Mouse (Mus musculus) urinary bladder, adult 18-20 months (tissue): ENCODE results near the gene Hoxa6.

Experiments used
- DNase-seq, 2 experiments: peaks; one replicate each; pipeline ENCODE4 v3.0.0; 2022; ENCODE audit warnings: low spot score in 2 of 2, mixed read lengths in 2 of 2

Hoxa6 gene

GRCm38 (mm10) chr6:52241001-52241621 is 32.6 kb upstream of the Hoxa6 start:
- DNase-seq = peak in 1 of 2 experiments; percentile 30

GRCm38 (mm10) chr6:52240389-52241000 is 32.0 kb upstream of the Hoxa6 start, which contains the start of gene Hoxa10:
TSS of gene Hoxa10 (minus strand) at chr6:52240854.
- DNase-seq = peak; percentile 77 to 91

GRCm38 (mm10) chr6:52239625-52240388 is 31.3 kb upstream of the Hoxa6 start:
- peak in 1 of 2 experiments; percentile 37 for DNase-seq

GRCm38 (mm10) chr6:52238976-52239375 is 30.5 kb upstream of the Hoxa6 start:
- peak in 1 of 2 experiments; percentile 18 for DNase-seq

GRCm38 (mm10) chr6:52238155-52238545 is 29.6 kb upstream of the Hoxa6 start:
- DNase-seq = peak in 1 of 2 experiments; percentile 39

- DNase-seq = peak in 1 of 2 experiments; percentile 35
Measured at GRCm38 (mm10) chr6:52237346-52238154, 29.0 kb upstream of the Hoxa6 start.

- peak in 1 of 2 experiments; percentile 33 for DNase-seq
Measured at GRCm38 (mm10) chr6:52236806-52237205, 28.3 kb upstream of the Hoxa6 start.

- peak in 1 of 2 experiments; percentile 23 for DNase-seq
Measured at GRCm38 (mm10) chr6:52235866-52236265, 27.3 kb upstream of the Hoxa6 start.

GRCm38 (mm10) chr6:52235267-52235666 is 26.7 kb upstream of the Hoxa6 start:
- DNase-seq = no peak

GRCm38 (mm10) chr6:52234428-52235140 is 26.1 kb upstream of the Hoxa6 start:
- DNase-seq = peak in 1 of 2 experiments; percentile 74

GRCm38 (mm10) chr6:52233546-52234427 is 25.3 kb upstream of the Hoxa6 start:
- peak in 1 of 2 experiments; percentile 80 for DNase-seq

GRCm38 (mm10) chr6:52232984-52233545 is 24.5 kb upstream of the Hoxa6 start:
- DNase-seq = peak in 1 of 2 experiments; percentile 52

- DNase-seq = peak in 1 of 2 experiments; percentile 57
Measured at GRCm38 (mm10) chr6:52232568-52232965, 24.0 kb upstream of the Hoxa6 start.

- peak in 1 of 2 experiments; percentile 50 for DNase-seq
Measured at GRCm38 (mm10) chr6:52231885-52232567, 23.5 kb upstream of the Hoxa6 start.

- DNase-seq = no peak
Measured at GRCm38 (mm10) chr6:52230516-52231165, 22.1 kb upstream of the Hoxa6 start, which contains the start of gene Hoxa9. TSS of gene Hoxa9 (minus strand) at chr6:52231089.

- peak in 1 of 2 experiments; percentile 76 for DNase-seq
Measured at GRCm38 (mm10) chr6:52229558-52230416, 21.3 kb upstream of the Hoxa6 start.
